Mouse (Mus musculus) cerebellum, adult 9-11 months (tissue): Measurements from ENCODE around the gene Hbb-bs.
"Not testable (repeated sequence)": the region's sequence is repeated elsewhere in the genome, so short reads cannot be mapped to it uniquely, and the experiment has no call there.

ENCODE experiments used
- DNase-seq: peaks from one replicate; pipeline ENCODE4 v3.0.0; 2022

Hbb-bs gene

GRCm38 (mm10) chr7:103827808-103828207 is at the start of gene Hbb-bs:
TSS of gene Hbb-bs (minus strand) at chr7:103828096.
- no peak for DNase-seq

- DNase-seq: no peak
Observed at GRCm38 (mm10) chr7:103877093-103877492, 49.2 kb upstream of the Hbb-bs start.

- DNase-seq: no peak
Observed at GRCm38 (mm10) chr7:103874451-103874850, 46.6 kb upstream of the Hbb-bs start.

- no peak for DNase-seq
Observed at GRCm38 (mm10) chr7:103873064-103873463, 45.2 kb upstream of the Hbb-bs start.

GRCm38 (mm10) chr7:103870667-103871066 is 42.8 kb upstream of the Hbb-bs start:
- no peak for DNase-seq

GRCm38 (mm10) chr7:103865716-103866115 is 37.8 kb upstream of the Hbb-bs start:
- DNase-seq: no peak

GRCm38 (mm10) chr7:103861531-103861930 is 33.6 kb upstream of the Hbb-bs start:
- no peak for DNase-seq

- no peak for DNase-seq
Observed at GRCm38 (mm10) chr7:103860855-103861254, 33.0 kb upstream of the Hbb-bs start.

- no peak for DNase-seq
Observed at GRCm38 (mm10) chr7:103859076-103859475, 31.2 kb upstream of the Hbb-bs start.

- DNase-seq: no peak
Observed at GRCm38 (mm10) chr7:103854669-103855068, 26.8 kb upstream of the Hbb-bs start.

GRCm38 (mm10) chr7:103853090-103853489 is 25.2 kb upstream of the Hbb-bs start, which contains the start of gene Hbb-y:
TSS of gene Hbb-y (minus strand) at chr7:103853216.
- DNase-seq: no peak

- no peak for DNase-seq
Observed at GRCm38 (mm10) chr7:103844525-103845325, 16.8 kb upstream of the Hbb-bs start.

- DNase-seq: no peak
Observed at GRCm38 (mm10) chr7:103843034-103843433, 15.1 kb upstream of the Hbb-bs start, which contains the start of gene Hbb-bh1. TSS of gene Hbb-bh1 (minus strand) at chr7:103843164.

GRCm38 (mm10) chr7:103840268-103840667 is 12.4 kb upstream of the Hbb-bs start, which contains the start of gene Hbb-bh2:
TSS of gene Hbb-bh2 (minus strand) at chr7:103840520.
- DNase-seq: no peak

- DNase-seq: not testable (repeated sequence)
Observed at GRCm38 (mm10) chr7:103827139-103827538, 757 bp downstream of the Hbb-bs start.

GRCm38 (mm10) chr7:103826255-103826887 is 1.5 kb downstream of the Hbb-bs start:
- no peak for DNase-seq

GRCm38 (mm10) chr7:103825536-103826254 is 2.2 kb downstream of the Hbb-bs start:
- DNase-seq: no peak

- DNase-seq: no peak
Observed at GRCm38 (mm10) chr7:103824597-103824996, 3.3 kb downstream of the Hbb-bs start.

- not testable (repeated sequence) for DNase-seq
Observed at GRCm38 (mm10) chr7:103815085-103815484, 12.8 kb downstream of the Hbb-bs start.

- DNase-seq: no peak
Observed at GRCm38 (mm10) chr7:103813766-103814165, 14.1 kb downstream of the Hbb-bs start, which contains the start of gene Hbb-bt. TSS of gene Hbb-bt (minus strand) at chr7:103813996.

GRCm38 (mm10) chr7:103813152-103813551 is 14.7 kb downstream of the Hbb-bs start:
- not testable (repeated sequence) for DNase-seq

GRCm38 (mm10) chr7:103812174-103812573 is 15.7 kb downstream of the Hbb-bs start:
- no peak for DNase-seq

- no peak for DNase-seq
Observed at GRCm38 (mm10) chr7:103811223-103811845, 16.6 kb downstream of the Hbb-bs start.
